Mouse (Mus musculus) embryonic fibroblast, embryonic 13.5 days (primary cell): Measurements from ENCODE around the gene Foxred2.

ENCODE experiments used
- CTCF ChIP-seq: IDR thresholded peaks from 2 replicates; pipeline ENCODE4 v1.5.1; 2011; ENCODE audit warnings: mild to moderate bottlenecking, control low read depth, low read length, moderate library complexity, borderline replicate concordance; ENCODE audit not compliant: insufficient read depth
- POLR2A ChIP-seq: IDR thresholded peaks from 2 replicates; pipeline ENCODE4 v1.6.1; 2011; ENCODE audit warnings: low read depth, mild to moderate bottlenecking, control low read depth, low read length, moderate library complexity

- TF ChIP-seq POLR2A (no peak), CTCF (no peak)
Measured at GRCm38 (mm10) chr15:77893292-77893691, 63.2 kb downstream of the Foxred2 start.
